Mouse (Mus musculus) bone marrow, adult 2 months (tissue): ENCODE results near the gene Srp72.

ENCODE experiments used
- CTCF ChIP-seq: fragments of 200-500 bp; IDR thresholded peaks from 2 replicates; pipeline ENCODE4 v1.5.1; 2011; ENCODE audit warnings: low read length, control low read depth; ENCODE audit not compliant: control insufficient read depth, insufficient read depth
- POLR2A ChIP-seq: fragments of 200-500 bp; IDR thresholded peaks from 2 replicates; pipeline ENCODE4 v1.6.1; 2011; ENCODE audit warnings: low read depth, mild to moderate bottlenecking, control low read depth, low read length, borderline replicate concordance; ENCODE audit not compliant: control insufficient read depth

- no peak for TF ChIP-seq CTCF
- no peak for TF ChIP-seq POLR2A
Measured at GRCm38 (mm10) chr5:77028034-77028433, 53.6 kb downstream of the Srp72 start.
